In genomic region chr7:24638026-24638856, GRCm38 (mm10) we compare ENCODE assay signal across 8 mouse cellular contexts. TPM values are rescaled to one million over a fixed set of nuclear protein-coding genes. Genes with fewer than 3 reads are reported as not detected.
DNase-seq lines count a peak whose midpoint lies in the region; ATAC-seq and TF ChIP-seq lines count a peak whose summit lies in the region.

No protein-coding gene starts in this region.

- H3K4me1 ChIP-seq in testis, adult 2 months (ENCODE audit: control insufficient read depth, insufficient read depth, low read length), result peaks cover 25% of the 10 kb centered on the region
- H3K4me1 ChIP-seq in intestine, embryonic 16.5 days (ENCODE audit: control insufficient read depth, insufficient read depth, low read length), result peaks cover 12% of the 10 kb centered on the region
- peaks cover 3% of the 10 kb centered on the region; the same call in 1 of the 2 replicates for H3K4me1 ChIP-seq in stomach, postnatal 0 days (replicated peaks; ENCODE audit: control insufficient read depth, insufficient read depth)

- H3K9me3 ChIP-seq in intestine, embryonic 16.5 days (ENCODE audit: control insufficient read depth, low read length), result no peaks in the 10 kb centered on the region
- no peaks in the 10 kb centered on the region for H3K9me3 ChIP-seq in stomach, postnatal 0 days (ENCODE audit: control insufficient read depth, low read length)

- peak overlapping the region; percentile 53 for H3K9ac ChIP-seq in intestine, embryonic 16.5 days (ENCODE audit: low read depth, low read length)
- H3K9ac ChIP-seq in stomach, postnatal 0 days (ENCODE audit: low read length), result peak overlapping the region; percentile 54

- H3K27me3 ChIP-seq in testis, adult 2 months (ENCODE audit: control insufficient read depth, insufficient read depth, low read length), result peaks cover 5% of the 10 kb centered on the region
- peaks cover 28% of the 10 kb centered on the region for H3K27me3 ChIP-seq in intestine, embryonic 16.5 days (replicated peaks; ENCODE audit: control insufficient read depth, insufficient read depth, low read length)
- H3K27me3 ChIP-seq in stomach, postnatal 0 days (ENCODE audit: control insufficient read depth, insufficient read depth, low read length), result no peaks in the 10 kb centered on the region

- peak overlapping the region; percentile 96 for H3K4me2 ChIP-seq in intestine, embryonic 16.5 days (ENCODE audit: low read depth, low read length)
- H3K4me2 ChIP-seq in stomach, postnatal 0 days (replicated peaks; ENCODE audit: low read depth), result peak overlapping the region; percentile 86

- no peak for DNase-seq in testis, postnatal 14 days (ENCODE audit: low spot score)
- DNase-seq in embryo, embryonic 9.5 days (ENCODE audit: extremely low spot score), result peak; percentile 36
- DNase-seq in lung, postnatal 14 days, result peak; percentile 15
- peak; percentile 50 for DNase-seq in stomach, postnatal 0 days (ENCODE audit: low spot score)
- no peak for DNase-seq in left cerebral cortex, adult 8-10 months (ENCODE audit: low spot score in 2 of 2)
- DNase-seq in cerebellum, postnatal 4 days (ENCODE audit: low spot score in 2 of 2), result no peak

- H3K27ac ChIP-seq in testis, adult 2 months (ENCODE audit: control insufficient read depth, insufficient read depth, low read depth, low read length), result no peak overlapping the region
- no peak overlapping the region for H3K27ac ChIP-seq in intestine, embryonic 16.5 days (ENCODE audit: low read length)
- peak overlapping the region; percentile 18; the same call in 1 of the 2 replicates for H3K27ac ChIP-seq in stomach, postnatal 0 days (replicated peaks)

- no peaks in the 10 kb centered on the region for H3K36me3 ChIP-seq in testis, adult 2 months (ENCODE audit: control insufficient read depth, insufficient read depth, low read length)
- no peaks in the 10 kb centered on the region for H3K36me3 ChIP-seq in intestine, embryonic 16.5 days (ENCODE audit: control insufficient read depth, insufficient read depth, low read length)
- H3K36me3 ChIP-seq in stomach, postnatal 0 days (ENCODE audit: control insufficient read depth, insufficient read depth, low read length), result no peaks in the 10 kb centered on the region

- ATAC-seq in intestine, embryonic 16.5 days, result peak; percentile 65
- ATAC-seq in stomach, postnatal 0 days (ENCODE audit: low FRiP score, low TSS enrichment), result peak; percentile 47

- TF ChIP-seq EP300 in stomach, postnatal 0 days (optimal IDR thresholded peaks at IDR 0.05), result no peak

- H3K4me3 ChIP-seq in testis, adult 2 months (ENCODE audit: control insufficient read depth, low read depth, low read length), result peak overlapping the region; percentile 11
- peak overlapping the region; percentile 51 for H3K4me3 ChIP-seq in intestine, embryonic 16.5 days (ENCODE audit: low read length)
- peak overlapping the region; percentile 49 for H3K4me3 ChIP-seq in stomach, postnatal 0 days (ENCODE audit: low read depth, low read length)

- no peak for TF ChIP-seq CTCF in testis, adult 2 months (IDR thresholded peaks at IDR 0.05; ENCODE audit: control insufficient read depth, insufficient read depth, insufficient replicate concordance, low read depth, low read length)
- no peak for TF ChIP-seq CTCF in stomach, postnatal 0 days (IDR thresholded peaks at IDR 0.05; ENCODE audit: low read depth)

- no peak for TF ChIP-seq POLR2A in testis, adult 2 months (IDR thresholded peaks at IDR 0.05; ENCODE audit: control insufficient read depth, low read depth, low read length)

- 3% methylated on average over 35 of the region's 35 CpGs for WGBS in intestine, embryonic 16.5 days
- 2% methylated on average over 34 of the region's 35 CpGs for WGBS in stomach, postnatal 0 days

RNA-seq across cellular contexts. Expression of gene Lypd3, which starts 1.9 kb away (rescaled TPM):
- 0.06 and 0.16 TPM in 2 replicates for polyA plus RNA-seq in testis, adult 2 months (2012; rRNA removed)
- polyA plus RNA-seq in intestine, embryonic 16.5 days (2015; fragmentation: Nextera tagmentation; extraction: Ambion mirVana), result 0.27 and 0.49 TPM in 2 replicates
- 277 and 306 TPM in 2 replicates for polyA plus RNA-seq in stomach, postnatal 0 days (2015; fragmentation: Nextera tagmentation; extraction: Ambion mirVana)
- 1 to 10 TPM in 1 of 4 experiments, under 1 TPM in 3; 0.44 to 1.3 (median 0.63) TPM for total RNA-seq in left cerebral cortex, adult 8-10 months (2022)

RNA-seq across cellular contexts. Expression of gene Phldb3, which starts 27.7 kb away (rescaled TPM):
- polyA plus RNA-seq in testis, adult 2 months (2012; rRNA removed), result 0.52 and 0.85 TPM in 2 replicates
- 0.35 and 0.36 TPM in 2 replicates for polyA plus RNA-seq in intestine, embryonic 16.5 days (2015; fragmentation: Nextera tagmentation; extraction: Ambion mirVana)
- 1.2 TPM in 2 replicates for polyA plus RNA-seq in stomach, postnatal 0 days (2015; fragmentation: Nextera tagmentation; extraction: Ambion mirVana)
- under 1 TPM in 3 of 4 experiments, not detected in 1; 0.13 to 0.39 (median 0.27) TPM for total RNA-seq in left cerebral cortex, adult 8-10 months (2022)

RNA-seq across cellular contexts. Expression of gene Tex101, which starts 38.2 kb away (rescaled TPM):
- polyA plus RNA-seq in testis, adult 2 months (2012; rRNA removed), result 418 and 545 TPM in 2 replicates
- 0.12 TPM in 1 of 2 replicates, not detected in the other for polyA plus RNA-seq in intestine, embryonic 16.5 days (2015; fragmentation: Nextera tagmentation; extraction: Ambion mirVana)
- polyA plus RNA-seq in stomach, postnatal 0 days (2015; fragmentation: Nextera tagmentation; extraction: Ambion mirVana), result 0.15 TPM in 1 of 2 replicates, not detected in the other
- not detected for total RNA-seq in left cerebral cortex, adult 8-10 months (2022)

RNA-seq across cellular contexts. Expression of gene Zfp575, which starts 50.8 kb away (rescaled TPM):
- 0.04 and 0.06 TPM in 2 replicates for polyA plus RNA-seq in testis, adult 2 months (2012; rRNA removed)
- 3.1 TPM in 2 replicates for polyA plus RNA-seq in intestine, embryonic 16.5 days (2015; fragmentation: Nextera tagmentation; extraction: Ambion mirVana)
- 3.6 and 4.0 TPM in 2 replicates for polyA plus RNA-seq in stomach, postnatal 0 days (2015; fragmentation: Nextera tagmentation; extraction: Ambion mirVana)
- 1 to 10 TPM; 5.3 to 6.9 (median 5.7) TPM for total RNA-seq in left cerebral cortex, adult 8-10 months (2022)

RNA-seq across cellular contexts. Expression of gene Ethe1, which starts 50.9 kb away (rescaled TPM):
- 1.3 and 1.5 TPM in 2 replicates for polyA plus RNA-seq in testis, adult 2 months (2012; rRNA removed)
- 33.2 and 38.1 TPM in 2 replicates for polyA plus RNA-seq in intestine, embryonic 16.5 days (2015; fragmentation: Nextera tagmentation; extraction: Ambion mirVana)
- polyA plus RNA-seq in stomach, postnatal 0 days (2015; fragmentation: Nextera tagmentation; extraction: Ambion mirVana), result 120 and 128 TPM in 2 replicates
- total RNA-seq in left cerebral cortex, adult 8-10 months (2022), result 10 to 100 TPM; 13.3 to 16.0 (median 15.1) TPM

Comparison
In these comparisons a context has a peak if more than half of its experiments do, and no peak if none do; other contexts are left out.
1. DNase-seq: peak in embryo, embryonic 9.5 days (single experiment), lung, postnatal 14 days (single experiment) and stomach, postnatal 0 days (single experiment); none in testis, postnatal 14 days (single experiment), left cerebral cortex, adult 8-10 months (0 of 2) and cerebellum, postnatal 4 days (0 of 2).
2. RNA of gene Lypd3, which starts 1.9 kb away (polyA plus RNA-seq): 277 to 306 TPM in stomach, postnatal 0 days; 0.27 to 0.49 TPM in intestine, embryonic 16.5 days and 0.06 to 0.16 TPM in testis, adult 2 months; every median in the first group is over 100 times any median in the second.
3. RNA of gene Tex101, which starts 38.2 kb away (polyA plus RNA-seq): 418 to 545 TPM in testis, adult 2 months; 0.15 TPM in stomach, postnatal 0 days and 0.12 TPM in intestine, embryonic 16.5 days; every median in the first group is over 100 times any median in the second.
4. Peak in every context shown above with its lines, with median percentiles within 50 percentile points of each other: H3K4me3 ChIP-seq.